In the genomic region with DNA sequence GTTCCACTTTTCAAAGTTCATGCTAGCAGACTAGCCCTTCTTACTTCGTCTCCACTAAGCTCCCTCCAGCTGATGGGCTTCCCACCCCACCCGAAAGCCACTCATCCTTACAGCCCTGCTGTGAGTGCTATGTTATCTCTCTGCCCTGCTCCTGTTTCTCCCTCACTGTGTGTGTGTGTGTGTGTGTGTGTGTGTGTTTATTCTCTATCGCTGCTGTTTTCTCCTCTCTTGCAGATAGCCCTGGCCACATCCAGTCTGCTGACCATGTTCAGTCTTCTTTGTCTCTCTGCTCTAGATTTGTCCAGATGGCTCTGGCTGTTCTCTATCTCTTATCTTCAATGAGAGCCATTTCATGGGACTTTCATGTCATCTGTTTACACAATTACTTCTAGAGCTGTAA, we compare ENCODE assay signal across 18 mouse cellular contexts.
"Had no signal": no experiment of that assay in that cellular context is flagged by ENCODE, and none has a peak within 500 bp of the region (broad histone marks: within the 10 kb centered on the region; RNA-seq: fewer than 3 reads in every experiment).

No protein-coding gene starts in this region.

- ATAC-seq: hindbrain, postnatal 0 days; intestine, embryonic 16.5 days had no signal

- H3K36me3 ChIP-seq: limb, embryonic 13.5 days; midbrain, embryonic 10.5 days; neural tube, embryonic 12.5 days had no signal

- H3K4me3 ChIP-seq: limb, embryonic 13.5 days; midbrain, embryonic 10.5 days; neural tube, embryonic 12.5 days had no signal

- H3K27me3 ChIP-seq: limb, embryonic 13.5 days; neural tube, embryonic 12.5 days had no signal

- DNase-seq: kidney, adult 2 months; kidney, postnatal 36 days; left cerebral cortex, postnatal 4 days; lung, adult 18-20 months; lung, postnatal 10 days; midbrain, embryonic 14.5 days; retina, postnatal 1 day; right cerebral cortex, postnatal 4 days; spleen, adult 18-20 months; thymus, adult 18-20 months; thymus, postnatal 25 days had no signal

- H3K4me2 ChIP-seq: limb, embryonic 13.5 days; neural tube, embryonic 12.5 days had no signal

- H3K27ac ChIP-seq: hindbrain, postnatal 0 days; kidney, postnatal 0 days; limb, embryonic 13.5 days; macrophage; midbrain, embryonic 10.5 days; neural tube, embryonic 12.5 days had no signal

- H3K4me1 ChIP-seq: limb, embryonic 13.5 days; midbrain, embryonic 10.5 days; neural tube, embryonic 12.5 days had no signal

- H3K9ac ChIP-seq: limb, embryonic 13.5 days; neural tube, embryonic 12.5 days had no signal
